Mouse (Mus musculus) kidney, embryonic 14.5 days (tissue): ENCODE results near the gene Gfra1. TPM values are rescaled to one million over a fixed set of nuclear protein-coding genes. Genes with fewer than 3 reads are reported as not detected.

Experiments
- ATAC-seq: fragments of 200-750 bp; cut with Nextera tagmentation; 2 replicates; pipeline ENCODE4 v1.8.0; 2017; ENCODE audit warnings: moderate number of reproducible peaks, mild to moderate bottlenecking, moderate TSS enrichment, moderate library complexity; ENCODE audit not compliant: low FRiP score, low TSS enrichment
- H3K27ac ChIP-seq: fragments of 300-500 bp; sonication (generic); 2 replicates; pipeline ENCODE4 v1.5.1; 2014; ENCODE audit warnings: low read depth, mild to moderate bottlenecking, low read length, moderate library complexity, mixed read lengths
- H3K27me3 ChIP-seq: fragments of 300-500 bp; sonication (generic); 2 replicates; pipeline ENCODE4 v1.6.1; 2014; ENCODE audit warnings: mild to moderate bottlenecking, low read length; ENCODE audit not compliant: control insufficient read depth, insufficient read depth
- H3K36me3 ChIP-seq: fragments of 300-500 bp; sonication (generic); 2 replicates; pipeline ENCODE4 v1.6.1; 2014; ENCODE audit warnings: low read length, mixed read lengths; ENCODE audit not compliant: control insufficient read depth, insufficient read depth
- H3K4me1 ChIP-seq: fragments of 300-500 bp; sonication (generic); 2 replicates; pipeline ENCODE4 v1.6.1; 2014; ENCODE audit warnings: low read length, mixed read lengths; ENCODE audit not compliant: control insufficient read depth, insufficient read depth
- H3K4me2 ChIP-seq: fragments of 300-500 bp; sonication (generic); replicated peaks from 2 replicates; pipeline ENCODE4 v1.6.1; 2014; ENCODE audit warnings: low read depth, mild to moderate bottlenecking, low read length
- H3K4me3 ChIP-seq: fragments of 300-500 bp; sonication (generic); 2 replicates; pipeline ENCODE4 v1.5.1; 2014; ENCODE audit warnings: mild to moderate bottlenecking, low read length
- H3K9ac ChIP-seq: fragments of 300-500 bp; sonication (generic); 2 replicates; pipeline ENCODE4 v1.6.1; 2014; ENCODE audit warnings: low read depth, mild to moderate bottlenecking, low read length, moderate library complexity
- H3K9me3 ChIP-seq: fragments of 300-500 bp; sonication (generic); 2 replicates; pipeline ENCODE4 v1.6.1; 2016; ENCODE audit warnings: low read length; ENCODE audit not compliant: control insufficient read depth
- WGBS: fragments of 180-500 bp; shearing (Covaris S2); extraction: QIAGEN DNeasy Blood & Tissue Kit; methylation state at CpG from one replicate; pipeline ENCODE4 v1.1.7; 2014; 5-methylcytosine and 5-hydroxymethylcytosine counted together
- polyA plus RNA-seq: library from polyadenylated mRNA; unstranded; fragments of >200 nt; fragmentation: Nextera tagmentation; extraction: Ambion mirVana; gene quantifications from 2 replicates; pipeline ENCODE4 v1.2.1, GENCODE M21; 2014

The Gfra1 gene
- polyA plus RNA-seq, 1 experiment from 2014 or later = 70.1 TPM

DNA sequence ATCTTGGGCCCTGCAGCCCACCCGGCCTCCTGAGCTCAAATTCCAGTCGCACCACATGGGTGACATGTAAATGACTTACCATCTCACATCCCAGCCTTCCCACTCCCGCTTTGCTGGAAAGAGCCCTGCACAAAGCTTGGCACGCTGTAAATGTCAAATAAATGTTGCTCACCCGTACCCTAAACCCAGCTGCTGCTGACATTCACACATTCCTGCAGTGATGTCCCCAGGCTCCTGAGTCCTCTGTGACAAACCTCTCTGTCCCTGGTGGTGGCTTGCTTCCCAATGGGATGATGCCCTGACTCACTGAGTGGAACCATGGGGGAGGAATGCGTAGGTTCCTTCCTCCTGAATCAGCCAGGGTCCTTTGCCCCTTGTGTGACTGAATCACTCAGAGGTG is 167.6 kb downstream of the Gfra1 start:
- 0 out of 2 replicates have a peak, but pooled peaks cover 7% of the 10 kb centered on the region for H3K4me1 ChIP-seq
- no peak overlapping the region for H3K4me3 ChIP-seq
- 65% methylated on average over 6 of the region's 6 CpGs for WGBS
- no peak for ATAC-seq
- no peaks in the 10 kb centered on the region for H3K36me3 ChIP-seq
- H3K9ac ChIP-seq = no peak overlapping the region
- no peak overlapping the region for H3K4me2 ChIP-seq
- H3K27ac ChIP-seq = no peak overlapping the region
- H3K27me3 ChIP-seq = no peaks in the 10 kb centered on the region
- no peaks in the 10 kb centered on the region for H3K9me3 ChIP-seq

DNA sequence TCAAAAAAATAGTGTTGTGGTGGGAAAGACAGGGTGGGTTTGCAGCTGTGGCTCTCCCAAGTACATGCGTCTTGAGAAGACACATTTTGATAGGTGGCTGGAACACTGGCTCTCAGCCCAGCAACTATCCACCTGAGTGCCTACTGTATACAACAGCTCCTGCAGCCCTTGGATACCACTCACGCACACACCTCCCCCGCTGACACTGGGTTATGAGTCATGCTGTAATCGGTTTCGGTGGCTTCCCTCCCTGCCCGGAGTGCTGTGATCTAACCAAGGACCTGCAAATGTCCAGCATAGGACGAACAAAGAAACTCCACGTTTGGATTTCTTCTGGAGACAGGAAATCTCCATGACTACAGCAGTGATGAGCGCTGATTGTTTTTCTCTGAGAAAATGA is 180.4 kb downstream of the Gfra1 start:
- H3K4me3 ChIP-seq = no peak overlapping the region
- no peaks in the 10 kb centered on the region for H3K9me3 ChIP-seq
- no peaks in the 10 kb centered on the region for H3K4me1 ChIP-seq
- WGBS = 84% methylated on average over 9 of the region's 9 CpGs
- H3K4me2 ChIP-seq = no peak overlapping the region
- no peak for ATAC-seq
- no peak overlapping the region for H3K27ac ChIP-seq
- no peaks in the 10 kb centered on the region for H3K36me3 ChIP-seq
- no peaks in the 10 kb centered on the region for H3K27me3 ChIP-seq
- H3K9ac ChIP-seq = no peak overlapping the region

DNA sequence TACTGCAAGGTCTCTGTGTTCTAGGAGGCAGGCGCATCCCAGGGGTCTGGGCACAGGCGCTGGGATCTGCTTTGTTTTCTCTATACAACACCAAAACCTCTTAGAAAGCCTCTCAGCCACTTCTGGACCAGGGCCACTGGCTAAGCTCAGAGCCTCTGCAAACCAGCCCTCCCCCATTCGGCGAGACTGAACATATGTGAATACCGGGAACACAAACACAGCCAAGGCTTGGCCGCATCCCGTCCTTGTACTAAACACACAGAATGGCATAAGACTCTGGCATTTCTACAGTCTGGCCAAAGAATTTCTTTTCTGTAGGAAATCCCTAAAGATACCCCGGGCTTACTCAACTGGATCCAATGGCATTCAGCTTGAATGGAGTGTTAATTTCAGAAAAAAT is 183.9 kb downstream of the Gfra1 start:
- Histone ChIP-seq H3K4me2 (no peak overlapping the region), H3K27ac (no peak overlapping the region), H3K9ac (no peak overlapping the region), H3K36me3 (peaks cover 6% of the 10 kb centered on the region; the same call in 1 of the 2 replicates), H3K9me3 (no peaks in the 10 kb centered on the region), H3K4me1 (no peaks in the 10 kb centered on the region), H3K27me3 (no peaks in the 10 kb centered on the region), H3K4me3 (no peak overlapping the region)
- no peak for ATAC-seq
- 92% methylated on average over 8 of the region's 8 CpGs for WGBS

DNA sequence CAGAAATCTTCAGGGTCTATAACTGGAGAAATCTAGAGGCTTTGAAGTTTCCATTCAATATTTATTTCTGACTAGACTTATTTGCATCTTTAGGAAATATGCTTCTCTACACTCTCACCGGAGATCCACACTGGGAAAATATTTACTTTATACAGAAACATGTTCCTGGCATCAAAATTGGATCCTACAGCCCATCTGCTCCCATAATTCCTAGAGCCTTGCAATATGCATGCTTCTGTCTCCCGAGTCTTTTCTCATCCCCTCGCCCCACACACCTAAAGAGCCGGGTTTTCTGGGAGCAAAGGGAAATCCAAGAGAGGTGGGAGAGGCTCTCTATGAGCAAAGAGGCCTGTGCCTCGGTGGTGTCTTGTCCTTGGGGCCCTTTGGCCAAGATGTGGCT is 184.9 kb downstream of the Gfra1 start:
- H3K36me3 ChIP-seq = peaks cover 6% of the 10 kb centered on the region; the same call in 1 of the 2 replicates
- 91% methylated on average over 5 of the region's 5 CpGs for WGBS
- no peak overlapping the region for H3K4me3 ChIP-seq
- H3K9ac ChIP-seq = no peak overlapping the region
- H3K9me3 ChIP-seq = no peaks in the 10 kb centered on the region
- H3K4me2 ChIP-seq = no peak overlapping the region
- no peaks in the 10 kb centered on the region for H3K4me1 ChIP-seq
- ATAC-seq = no peak
- H3K27ac ChIP-seq = no peak overlapping the region
- H3K27me3 ChIP-seq = no peaks in the 10 kb centered on the region

DNA sequence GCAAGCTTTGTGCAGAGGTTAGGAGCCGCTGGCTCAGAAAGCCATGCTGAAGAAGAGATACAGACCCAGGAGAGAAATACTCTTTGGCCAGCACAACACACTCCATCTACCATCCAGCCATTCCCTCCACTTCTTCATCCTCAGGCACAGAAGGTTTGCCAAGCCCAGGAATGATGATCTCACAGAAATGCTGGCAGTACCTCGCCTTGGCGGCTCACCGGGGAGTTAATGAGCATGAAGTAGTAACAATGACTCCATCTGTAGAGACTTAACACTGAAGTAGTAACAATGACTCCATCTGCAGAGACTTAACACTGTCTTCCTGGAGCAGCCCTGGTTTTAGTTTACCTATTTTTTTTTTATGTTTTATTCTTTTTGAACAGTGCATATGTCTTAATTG is 187.2 kb downstream of the Gfra1 start:
- Histone ChIP-seq H3K36me3 (peaks cover 6% of the 10 kb centered on the region; the same call in 1 of the 2 replicates), H3K4me2 (no peak overlapping the region), H3K4me3 (no peak overlapping the region), H3K4me1 (no peaks in the 10 kb centered on the region), H3K9me3 (no peaks in the 10 kb centered on the region), H3K27me3 (no peaks in the 10 kb centered on the region), H3K27ac (no peak overlapping the region), H3K9ac (no peak overlapping the region)
- 88% methylated on average over 4 of the region's 4 CpGs for WGBS
- no peak for ATAC-seq

DNA sequence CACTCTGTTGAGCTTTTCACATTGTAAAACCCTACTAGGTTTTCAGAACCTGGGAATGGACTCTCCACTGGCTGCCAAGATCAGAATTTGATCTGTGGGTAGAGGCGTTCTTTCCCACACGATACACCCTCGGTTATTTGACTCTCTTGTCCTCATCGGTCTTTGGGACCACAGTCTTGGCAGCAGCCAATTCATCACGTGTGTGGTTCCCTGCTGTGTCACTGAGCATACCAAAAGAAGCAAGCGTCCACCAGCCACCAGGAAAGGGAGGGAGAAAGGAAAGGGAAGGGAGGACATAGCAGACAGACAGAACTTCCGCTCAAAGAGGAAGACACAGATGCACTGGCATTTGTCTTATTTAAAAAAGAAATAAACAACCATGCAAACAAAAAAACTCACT is 189.1 kb downstream of the Gfra1 start:
- no peak overlapping the region for H3K4me2 ChIP-seq

DNA sequence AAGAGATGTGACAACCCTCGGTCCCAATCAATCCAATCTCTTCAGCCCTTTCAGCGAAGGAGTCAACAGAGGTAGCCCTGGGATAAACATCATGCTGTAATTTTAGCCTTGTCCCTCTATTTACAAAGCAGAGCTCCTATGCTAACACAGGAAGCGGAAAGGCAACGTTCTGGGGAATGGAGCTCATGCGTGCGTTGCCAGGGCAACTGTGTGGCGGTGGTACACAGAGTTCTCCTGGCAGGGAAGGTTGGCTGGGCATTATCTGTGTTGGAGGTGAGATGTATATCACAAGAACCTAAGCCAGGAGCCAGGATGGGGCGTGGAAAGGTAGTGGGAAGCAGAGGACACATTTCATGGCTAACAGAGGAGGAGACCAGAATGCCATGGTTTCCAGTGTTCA is 194.8 kb downstream of the Gfra1 start:
- no peaks in the 10 kb centered on the region for H3K9me3 ChIP-seq
- no peak overlapping the region for H3K9ac ChIP-seq
- no peaks in the 10 kb centered on the region for H3K4me1 ChIP-seq
- ATAC-seq = no peak
- no peak overlapping the region for H3K27ac ChIP-seq
- no peaks in the 10 kb centered on the region for H3K27me3 ChIP-seq
- H3K4me2 ChIP-seq = no peak overlapping the region
- H3K4me3 ChIP-seq = no peak overlapping the region
- H3K36me3 ChIP-seq = no peaks in the 10 kb centered on the region
- 78% methylated on average over 8 of the region's 8 CpGs for WGBS

More for the DNA sequence above, 189.1 kb downstream of the Gfra1 start:
- 40% methylated on average over 7 of the region's 7 CpGs for WGBS
- Histone ChIP-seq H3K4me3 (no peak overlapping the region), H3K9ac (no peak overlapping the region), H3K4me1 (no peaks in the 10 kb centered on the region), H3K27me3 (no peaks in the 10 kb centered on the region), H3K9me3 (no peaks in the 10 kb centered on the region), H3K36me3 (peaks cover 6% of the 10 kb centered on the region; the same call in 1 of the 2 replicates), H3K27ac (no peak overlapping the region)
- no peak for ATAC-seq

DNA sequence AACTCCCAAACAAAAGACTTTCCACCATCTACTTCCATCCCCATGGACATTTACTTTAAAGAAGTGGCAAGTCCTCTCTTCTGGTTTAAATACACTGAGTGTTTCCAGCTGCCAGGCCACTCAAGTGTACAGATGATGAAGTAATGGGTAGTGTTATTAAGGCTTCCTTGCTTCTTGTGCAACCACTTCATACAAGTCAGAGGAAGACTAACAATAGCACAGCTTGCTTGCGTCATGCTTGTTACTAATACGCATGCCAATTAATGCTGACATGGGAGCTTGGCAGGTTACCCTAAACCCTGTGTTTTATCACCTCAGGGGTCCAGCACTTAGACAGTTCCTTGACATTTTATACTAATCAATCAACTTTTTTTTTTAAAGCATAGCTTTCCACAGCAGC is 196.5 kb downstream of the Gfra1 start:
- no peaks in the 10 kb centered on the region for H3K9me3 ChIP-seq
- H3K36me3 ChIP-seq = no peaks in the 10 kb centered on the region
- H3K9ac ChIP-seq = no peak overlapping the region
- no peak for ATAC-seq
- H3K4me1 ChIP-seq = no peaks in the 10 kb centered on the region
- no peak overlapping the region for H3K27ac ChIP-seq
- 77% methylated on average over 2 of the region's 2 CpGs for WGBS
- no peak overlapping the region for H3K4me2 ChIP-seq
- no peaks in the 10 kb centered on the region for H3K27me3 ChIP-seq
- no peak overlapping the region for H3K4me3 ChIP-seq

DNA sequence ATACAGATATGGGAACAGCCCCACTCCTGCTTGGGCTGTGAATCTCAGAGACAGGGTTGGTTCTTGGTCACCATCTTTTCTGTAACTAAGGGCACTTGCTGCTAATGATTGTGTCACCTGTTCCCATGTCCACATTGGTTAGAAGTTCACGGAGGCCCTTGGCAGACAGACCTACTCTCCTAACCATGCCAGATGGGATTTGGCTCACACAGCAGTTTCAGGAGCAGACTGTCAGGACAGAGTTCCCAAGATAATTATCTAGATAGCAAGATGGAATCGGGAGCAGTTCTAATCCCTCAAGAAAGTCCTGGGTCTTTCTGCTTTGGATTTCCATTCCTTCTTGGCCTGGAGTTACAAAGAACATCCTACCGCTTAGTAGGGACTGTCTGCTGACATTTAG is 199.2 kb downstream of the Gfra1 start:
- Histone ChIP-seq H3K27ac (no peak overlapping the region), H3K4me3 (no peak overlapping the region), H3K4me2 (no peak overlapping the region), H3K36me3 (no peaks in the 10 kb centered on the region; the same call in 1 of the 2 replicates), H3K9me3 (no peaks in the 10 kb centered on the region), H3K4me1 (no peaks in the 10 kb centered on the region), H3K9ac (no peak overlapping the region), H3K27me3 (no peaks in the 10 kb centered on the region)
- 97% methylated on average over 3 of the region's 3 CpGs for WGBS
- no peak for ATAC-seq
